Mouse (Mus musculus) midbrain, postnatal 0 days (tissue): ENCODE measurements at regions not wholly inside any gene's neighbourhood (a gene's known extent, or its start where the extent isn't known, plus 50 kb on each side); places are given as distances from the start of the nearest gene placed in this dataset. TPM values are rescaled to one million over a fixed set of nuclear protein-coding genes. Genes with fewer than 3 reads are reported as not detected.

Experiments
- ATAC-seq: fragments of 200-750 bp; cut with Nextera tagmentation; 2 replicates; pipeline ENCODE4 v1.8.0; 2017; ENCODE audit warnings: moderate number of reproducible peaks, mild to moderate bottlenecking, moderate TSS enrichment, moderate library complexity; ENCODE audit not compliant: low FRiP score
- DNase-seq: peaks from one replicate; pipeline ENCODE4 v3.0.0-alpha.2; 2015; ENCODE audit warnings: low spot score
- H3K27ac ChIP-seq: fragments of 300-500 bp; sonication (generic); 2 replicates; pipeline ENCODE4 v1.5.1; 2014; ENCODE audit warnings: low read depth, mild to moderate bottlenecking, low read length, mixed read lengths
- H3K27me3 ChIP-seq: fragments of 300-500 bp; sonication (generic); 2 replicates; pipeline ENCODE4 v1.6.1; 2014; ENCODE audit warnings: low read length, control low read depth, mixed read lengths; ENCODE audit not compliant: insufficient read depth
- H3K36me3 ChIP-seq: fragments of 300-500 bp; sonication (generic); 2 replicates; pipeline ENCODE4 v1.6.1; 2014; ENCODE audit warnings: low read length, control low read depth, mixed read lengths; ENCODE audit not compliant: insufficient read depth
- H3K4me1 ChIP-seq: fragments of 300-500 bp; sonication (generic); 2 replicates; pipeline ENCODE4 v1.6.1; 2014; ENCODE audit warnings: mild to moderate bottlenecking, control low read depth, antibody characterized with exemption, low read length, mixed read lengths; ENCODE audit not compliant: insufficient read depth
- H3K4me2 ChIP-seq: fragments of 300-500 bp; sonication (generic); 2 replicates; pipeline ENCODE4 v1.6.1; 2014; ENCODE audit warnings: low read depth, mild to moderate bottlenecking, low read length, mixed read lengths; ENCODE audit not compliant: poor library complexity, severe bottlenecking
- H3K4me3 ChIP-seq: fragments of 300-500 bp; sonication (generic); 2 replicates; pipeline ENCODE4 v1.5.1; 2014; ENCODE audit warnings: low read depth, mild to moderate bottlenecking, low read length, moderate library complexity
- H3K9ac ChIP-seq: fragments of 300-500 bp; sonication (generic); replicated peaks from 2 replicates; pipeline ENCODE4 v1.6.1; 2014; ENCODE audit warnings: mild to moderate bottlenecking, low read length, moderate library complexity, mixed read lengths; ENCODE audit not compliant: poor library complexity, severe bottlenecking
- H3K9me3 ChIP-seq: fragments of 300-500 bp; sonication (generic); 2 replicates; pipeline ENCODE4 v1.6.1; 2016; ENCODE audit warnings: low read length, control low read depth
- CTCF ChIP-seq: IDR thresholded peaks from 2 replicates; pipeline ENCODE4 v1.5.1; 2016; ENCODE audit warnings: antibody characterized with exemption, mild to moderate bottlenecking
- WGBS: fragments of 180-500 bp; shearing (Covaris S2); extraction: QIAGEN DNeasy Blood & Tissue Kit; methylation state at CpG from one replicate; pipeline ENCODE4 v1.1.7; 2014; 5-methylcytosine and 5-hydroxymethylcytosine counted together
- microRNA-seq: library from miRNA; unstranded; fragments of <30 nt; microRNA quantifications from one replicate; pipeline ENCODE4, GENCODE M21; 2016; ENCODE audit warnings: borderline number of aligned reads

DNA sequence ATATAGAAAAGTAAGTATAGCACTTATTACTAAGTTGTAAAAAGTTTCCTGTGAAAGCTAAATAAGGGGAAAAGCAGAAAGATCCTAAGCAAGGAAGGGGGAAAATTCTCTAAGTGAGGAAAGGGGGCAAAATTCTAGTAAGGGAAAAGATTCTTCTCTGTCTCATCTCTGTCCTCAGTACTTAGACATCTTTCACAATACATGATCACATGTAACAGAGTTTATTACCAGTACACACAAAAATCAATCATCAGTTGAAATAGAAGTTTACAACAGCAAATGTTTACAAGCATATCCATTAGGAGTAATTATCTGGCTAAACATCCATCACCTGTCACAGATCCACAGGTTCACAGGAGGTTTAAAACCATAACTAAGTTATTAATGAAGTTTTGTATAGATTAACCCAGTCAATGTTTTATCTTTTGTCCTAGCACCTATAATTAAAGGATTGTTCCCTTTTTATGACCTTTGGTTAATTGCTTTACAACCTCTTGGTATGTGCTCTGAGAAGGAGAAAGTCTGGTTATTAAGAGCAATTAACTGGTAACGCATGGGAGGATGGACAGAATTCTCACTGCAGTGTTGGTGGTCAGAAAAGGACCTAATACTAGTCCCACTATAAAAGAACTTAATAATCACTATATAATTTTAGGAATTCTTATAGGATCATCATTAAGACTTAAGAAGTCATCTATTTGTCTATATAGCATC lies 877.8 kb downstream of the Slitrk6 start:
- H3K4me1 ChIP-seq, result no peaks in the 10 kb centered on the region
- no peaks in the 10 kb centered on the region for H3K27me3 ChIP-seq
- no peak for ATAC-seq
- no peak for TF ChIP-seq CTCF
- no peak overlapping the region for H3K4me3 ChIP-seq
- H3K9ac ChIP-seq, result no peak overlapping the region
- no peaks in the 10 kb centered on the region for H3K9me3 ChIP-seq
- H3K4me2 ChIP-seq, result no peak overlapping the region
- no peak overlapping the region for H3K27ac ChIP-seq
- no peaks in the 10 kb centered on the region for H3K36me3 ChIP-seq
- DNase-seq, result no peak
- 85% methylated on average over 1 of the region's 1 CpGs for WGBS

DNA sequence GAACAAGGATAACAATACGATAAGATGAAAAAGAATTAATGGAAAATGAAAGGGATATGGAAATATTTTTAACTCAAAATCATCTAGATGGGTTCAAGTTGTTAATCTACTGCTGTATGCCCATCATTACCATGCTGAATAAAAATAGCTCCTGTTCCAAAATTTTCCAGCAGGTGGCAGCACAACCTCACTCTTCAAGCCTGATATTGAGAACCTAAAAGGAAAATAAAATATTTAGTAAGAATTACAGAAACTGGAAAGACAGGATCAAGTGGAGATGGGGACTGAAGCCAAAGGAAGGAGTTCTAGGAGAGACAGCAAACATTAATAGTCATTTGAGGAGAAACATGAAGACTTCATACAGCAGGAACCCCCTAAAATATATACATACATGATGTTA lies 880.7 kb downstream of the Slitrk6 start:
- Histone ChIP-seq H3K27me3 (no peaks in the 10 kb centered on the region), H3K4me3 (no peak overlapping the region), H3K9me3 (no peaks in the 10 kb centered on the region), H3K4me2 (no peak overlapping the region), H3K9ac (no peak overlapping the region), H3K4me1 (no peaks in the 10 kb centered on the region), H3K36me3 (no peaks in the 10 kb centered on the region), H3K27ac (no peak overlapping the region)
- peak; percentile 90 for TF ChIP-seq CTCF
- DNase-seq, result peak; percentile 74
- 9% methylated on average over 1 of the region's 1 CpGs for WGBS
- no peak for ATAC-seq

DNA sequence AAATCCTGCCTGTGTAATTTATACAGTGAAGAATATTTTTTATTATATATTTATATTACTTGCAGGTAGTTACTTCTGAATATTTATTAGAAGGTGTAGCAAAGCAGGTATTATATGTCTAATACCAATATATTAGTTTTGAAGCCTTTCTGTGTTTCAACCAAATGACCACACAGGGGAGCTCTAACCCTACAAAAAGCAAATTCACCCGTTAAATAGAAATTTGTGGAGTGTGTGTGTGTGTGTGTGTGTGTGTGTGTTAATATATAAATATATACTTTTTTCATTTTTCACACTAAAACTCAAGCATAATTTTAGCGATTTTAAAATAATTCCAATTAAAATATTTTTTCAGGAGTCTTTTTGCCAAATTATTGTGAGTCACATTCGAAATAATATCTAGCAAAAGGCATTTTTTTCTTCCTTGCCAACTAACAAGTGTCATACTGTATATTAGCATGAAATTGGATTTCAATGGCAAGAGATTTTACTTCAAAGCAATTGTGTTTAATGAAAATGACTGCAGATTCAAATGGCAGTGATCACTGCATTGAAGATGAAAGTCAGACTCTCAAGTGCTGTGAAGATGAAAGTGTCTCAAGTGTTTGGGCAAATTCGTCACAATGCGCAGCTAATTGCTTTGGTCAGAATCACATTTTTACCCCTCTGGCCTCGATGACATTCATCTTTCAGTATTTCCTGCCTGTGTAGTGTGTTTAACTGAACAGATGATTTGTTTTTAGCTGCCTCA lies 914.4 kb downstream of the Slitrk6 start:
- peak; percentile 80 for TF ChIP-seq CTCF
- no peaks in the 10 kb centered on the region for H3K9me3 ChIP-seq
- no peak overlapping the region for H3K27ac ChIP-seq
- H3K9ac ChIP-seq, result no peak overlapping the region
- no peak overlapping the region for H3K4me2 ChIP-seq
- H3K27me3 ChIP-seq, result no peaks in the 10 kb centered on the region
- WGBS, result 28% methylated on average over 6 of the region's 6 CpGs
- no peaks in the 10 kb centered on the region for H3K4me1 ChIP-seq
- no peaks in the 10 kb centered on the region for H3K36me3 ChIP-seq
- ATAC-seq (peak; percentile 58; the same call in 1 of the 2 replicates), DNase-seq (peak; percentile 66)
- no peak overlapping the region for H3K4me3 ChIP-seq

DNA sequence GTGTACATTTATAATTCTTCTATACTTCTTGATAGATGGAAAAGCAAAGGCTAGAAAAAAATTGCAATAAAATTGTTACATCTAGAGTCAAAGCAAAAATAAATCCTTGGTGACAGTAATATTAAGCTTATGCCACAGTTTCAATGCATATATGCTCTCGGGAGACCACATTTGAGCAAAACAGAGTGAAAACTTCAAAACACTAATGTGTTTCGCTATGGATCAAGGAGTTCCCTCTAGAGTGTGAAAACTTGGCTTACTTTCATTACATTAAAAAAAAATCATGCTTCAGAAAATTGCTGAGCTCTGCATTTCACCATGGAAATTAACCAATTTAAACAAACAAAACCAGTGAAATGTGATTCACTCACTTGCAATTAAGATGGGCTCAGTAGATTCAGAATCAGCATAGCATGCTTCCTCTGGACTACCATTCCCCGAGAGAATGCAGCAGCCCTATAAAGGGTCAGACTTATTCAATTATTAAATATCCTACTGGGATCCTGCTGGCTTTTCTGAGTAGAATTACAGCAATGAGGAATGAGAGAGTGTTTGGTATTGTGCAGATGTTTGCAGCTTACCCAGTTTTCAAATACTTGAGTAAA lies 888.7 kb upstream of the Slitrk1 start:
- no peak for ATAC-seq
- 38% methylated on average over 3 of the region's 3 CpGs for WGBS
- H3K9me3 ChIP-seq, result no peaks in the 10 kb centered on the region
- H3K36me3 ChIP-seq, result no peaks in the 10 kb centered on the region
- no peak overlapping the region for H3K9ac ChIP-seq
- no peaks in the 10 kb centered on the region for H3K27me3 ChIP-seq
- no peaks in the 10 kb centered on the region for H3K4me1 ChIP-seq
- no peak overlapping the region for H3K4me3 ChIP-seq
- no peak for TF ChIP-seq CTCF
- no peak overlapping the region for H3K27ac ChIP-seq
- peak; percentile 2 for DNase-seq
- H3K4me2 ChIP-seq, result no peak overlapping the region

DNA sequence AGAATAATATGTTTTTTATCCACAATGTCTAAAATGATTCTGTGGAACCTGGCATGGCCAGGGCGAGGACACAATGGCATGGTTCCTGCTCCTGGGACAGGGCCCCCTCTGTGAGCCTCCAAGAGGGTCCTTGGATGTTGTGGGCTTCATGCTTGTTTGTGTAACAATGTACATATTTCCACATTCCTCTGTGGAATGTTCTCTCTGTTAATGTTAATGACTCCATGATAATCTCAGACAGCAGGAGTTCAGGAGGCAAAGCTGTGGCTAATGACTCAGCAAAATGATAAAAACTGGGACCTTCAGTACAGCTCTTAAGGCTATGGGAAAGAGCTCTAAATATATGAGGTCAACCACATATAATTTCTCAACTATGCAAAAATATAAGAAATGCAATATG lies 858.3 kb upstream of the Slitrk1 start:
- Histone ChIP-seq H3K9ac (no peak overlapping the region), H3K36me3 (no peaks in the 10 kb centered on the region), H3K9me3 (no peaks in the 10 kb centered on the region), H3K4me1 (no peaks in the 10 kb centered on the region), H3K27ac (no peak overlapping the region), H3K4me3 (no peak overlapping the region), H3K27me3 (no peaks in the 10 kb centered on the region), H3K4me2 (no peak overlapping the region)
- 58% methylated on average over 1 of the region's 1 CpGs for WGBS
- no peak for ATAC-seq
- TF ChIP-seq CTCF, result no peak
- no peak for DNase-seq

DNA sequence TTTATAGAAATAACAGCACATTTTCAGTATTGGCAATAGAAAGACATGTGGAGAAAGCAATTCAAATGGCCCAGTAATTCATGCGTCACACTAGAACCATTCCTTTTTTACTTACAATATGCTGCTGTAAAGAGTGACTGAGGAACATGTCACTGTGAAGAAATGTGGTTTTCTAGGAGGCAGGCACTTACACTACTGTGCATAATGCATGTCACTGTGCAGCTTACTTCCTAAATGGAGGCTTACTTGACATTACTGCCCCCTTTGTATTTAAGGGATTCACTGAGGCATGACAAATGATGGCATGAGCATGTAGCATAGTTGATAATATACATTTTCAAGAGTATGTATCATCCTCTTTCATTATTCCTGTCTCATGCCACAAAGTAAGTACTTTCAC lies 846.9 kb upstream of the Slitrk1 start:
- Histone ChIP-seq H3K4me1 (no peaks in the 10 kb centered on the region), H3K9ac (no peak overlapping the region), H3K4me2 (no peak overlapping the region), H3K36me3 (no peaks in the 10 kb centered on the region), H3K9me3 (no peaks in the 10 kb centered on the region), H3K27ac (no peak overlapping the region), H3K4me3 (no peak overlapping the region), H3K27me3 (no peaks in the 10 kb centered on the region)
- no peak for ATAC-seq
- no peak for DNase-seq
- WGBS, result 60% methylated on average over 1 of the region's 1 CpGs
- no peak for TF ChIP-seq CTCF

Small RNA genes lying in the stretch of these regions (microRNA-seq; reads per million reads assigned to microRNA genes)
- gene Gm24369, result not detected
